27 mouse cellular contexts compared by ENCODE assay signal in genomic region chr8:118789649-118790048, GRCm38 (mm10).
DNase-seq lines count a peak whose midpoint lies in the region; ATAC-seq and TF ChIP-seq lines count a peak whose summit lies in the region.
"Had no signal": no experiment of that assay in that cellular context is flagged by ENCODE, and none has a peak within 500 bp of the region (broad histone marks: within the 10 kb centered on the region; RNA-seq: fewer than 3 reads in every experiment).

No protein-coding gene starts in this region.

- H3K4me2 ChIP-seq in forebrain, postnatal 0 days (ENCODE audit: low read depth): no peak overlapping the region
- H3K4me2 ChIP-seq: embryonic facial prominence, embryonic 15.5 days; intestine, embryonic 15.5 days; limb, embryonic 15.5 days; lung, embryonic 14.5 days; midbrain, embryonic 15.5 days; neural tube, embryonic 12.5 days had no signal

- H3K4me3 ChIP-seq in forebrain, postnatal 0 days (ENCODE audit: low read depth, low read length): no peak overlapping the region
- no peak overlapping the region for H3K4me3 ChIP-seq in forebrain, embryonic 10.5 days
- H3K4me3 ChIP-seq in megakaryocyte, embryonic 14.5 days (replicated peaks): peak overlapping the region; percentile 53
- H3K4me3 ChIP-seq in layer of hippocampus, adult 2 months: peak overlapping the region; percentile 10; the same call in 1 of the 2 replicates
- H3K4me3 ChIP-seq: embryonic facial prominence, embryonic 15.5 days; heart, embryonic 10.5 days; intestine, embryonic 15.5 days; limb, embryonic 15.5 days; midbrain, embryonic 15.5 days; neural tube, embryonic 12.5 days had no signal

- H3K27ac ChIP-seq in forebrain, postnatal 0 days (ENCODE audit: low read depth, low read length): no peak overlapping the region
- H3K27ac ChIP-seq in forebrain, embryonic 10.5 days: no peak overlapping the region
- no peak overlapping the region for H3K27ac ChIP-seq in layer of hippocampus, adult 2 months
- H3K27ac ChIP-seq: embryonic facial prominence, embryonic 15.5 days; heart, embryonic 10.5 days; intestine, embryonic 15.5 days; limb, embryonic 15.5 days; liver, embryonic 14.5 days; midbrain, embryonic 15.5 days; neural tube, embryonic 12.5 days; stomach, postnatal 0 days had no signal

- WGBS in forebrain, postnatal 0 days: 58% methylated on average over 7 of the region's 7 CpGs
- WGBS in forebrain, embryonic 10.5 days: 89% methylated on average over 7 of the region's 7 CpGs

- no peaks in the 10 kb centered on the region for H3K36me3 ChIP-seq in forebrain, postnatal 0 days (ENCODE audit: insufficient read depth)
- H3K36me3 ChIP-seq in forebrain, embryonic 10.5 days (replicated peaks): no peaks in the 10 kb centered on the region
- H3K36me3 ChIP-seq in megakaryocyte, embryonic 14.5 days (replicated peaks; ENCODE audit: low read length): no peaks in the 10 kb centered on the region
- H3K36me3 ChIP-seq: embryonic facial prominence, embryonic 15.5 days; heart, embryonic 10.5 days; intestine, embryonic 15.5 days; limb, embryonic 15.5 days; midbrain, embryonic 15.5 days; neural tube, embryonic 12.5 days had no signal

- peak; percentile 71 for DNase-seq in forebrain, postnatal 0 days
- no peak for DNase-seq in forebrain, embryonic 10.5 days (ENCODE audit: extremely low spot score, low spot score)
- peak in 1 of 2 experiments; percentile 25 for DNase-seq in layer of hippocampus, adult 2 months (ENCODE audit: low spot score in 2 of 2)
- peak; percentile 55 for DNase-seq in telencephalon, adult 2 months (ENCODE audit: low read depth, low spot score)
- DNase-seq in embryo, embryonic 10 days (ENCODE audit: low spot score): no peak
- DNase-seq: adrenal gland, postnatal 25 days; cerebellum, adult 11 months; cerebellum, postnatal 14 days; embryo, embryonic 11 days; gastrocnemius, postnatal 10 days; heart, postnatal 4 days; kidney, adult 8-10 months; kidney, postnatal 14 days; lung, embryonic 14.5 days had no signal

- H3K27me3 ChIP-seq in forebrain, postnatal 0 days (ENCODE audit: insufficient read depth, low read length): no peaks in the 10 kb centered on the region
- H3K27me3 ChIP-seq in forebrain, embryonic 10.5 days (ENCODE audit: poor library complexity, severe bottlenecking): no peaks in the 10 kb centered on the region
- no peaks in the 10 kb centered on the region for H3K27me3 ChIP-seq in megakaryocyte, embryonic 14.5 days (replicated peaks)
- H3K27me3 ChIP-seq: embryonic facial prominence, embryonic 15.5 days; intestine, embryonic 15.5 days; limb, embryonic 15.5 days; midbrain, embryonic 15.5 days; neural tube, embryonic 12.5 days had no signal

- no peaks in the 10 kb centered on the region for H3K9me3 ChIP-seq in forebrain, postnatal 0 days (ENCODE audit: low read length)
- no peaks in the 10 kb centered on the region for H3K9me3 ChIP-seq in forebrain, embryonic 10.5 days
- peaks cover 77% of the 10 kb centered on the region for H3K9me3 ChIP-seq in megakaryocyte, embryonic 14.5 days
- H3K9me3 ChIP-seq: embryonic facial prominence, embryonic 15.5 days; heart, embryonic 10.5 days; intestine, embryonic 15.5 days; limb, embryonic 15.5 days; midbrain, embryonic 15.5 days; neural tube, embryonic 12.5 days had no signal

- ATAC-seq in forebrain, postnatal 0 days: peak; percentile 42
- no peak for ATAC-seq in megakaryocyte, adult 5-6 weeks (ENCODE audit: poor library complexity, severe bottlenecking)
- ATAC-seq in erythroblast, adult 5-6 weeks (replicated peaks; ENCODE audit: low FRiP score, poor library complexity, severe bottlenecking): no peak
- ATAC-seq: forebrain, embryonic 16.5 days; hindbrain, embryonic 16.5 days; intestine, embryonic 15.5 days; midbrain, embryonic 15.5 days had no signal

- H3K4me1 ChIP-seq in forebrain, postnatal 0 days (ENCODE audit: insufficient read depth): no peaks in the 10 kb centered on the region
- H3K4me1 ChIP-seq in forebrain, embryonic 10.5 days: no peaks in the 10 kb centered on the region
- H3K4me1 ChIP-seq in megakaryocyte, embryonic 14.5 days: no peaks in the 10 kb centered on the region
- H3K4me1 ChIP-seq: embryonic facial prominence, embryonic 15.5 days; heart, embryonic 10.5 days; intestine, embryonic 15.5 days; limb, embryonic 15.5 days; midbrain, embryonic 15.5 days; neural tube, embryonic 12.5 days had no signal

- H3K9ac ChIP-seq in forebrain, postnatal 0 days: no peak overlapping the region
- H3K9ac ChIP-seq: embryonic facial prominence, embryonic 15.5 days; intestine, embryonic 15.5 days; limb, embryonic 15.5 days; liver, embryonic 14.5 days; lung, embryonic 14.5 days; midbrain, embryonic 15.5 days; neural tube, embryonic 12.5 days had no signal

- no peak for TF ChIP-seq CTCF in forebrain, postnatal 0 days (IDR thresholded peaks at IDR 0.05; ENCODE audit: low read depth)
- no peak for TF ChIP-seq CTCF in layer of hippocampus, adult 2 months (conservative IDR thresholded peaks at IDR 0.05)

Comparison
In these comparisons a context has a peak if more than half of its experiments do, and no peak if none do; other contexts are left out.
1. DNase-seq: peak in forebrain, postnatal 0 days (single experiment) and telencephalon, adult 2 months (single experiment); none in forebrain, embryonic 10.5 days (single experiment) and embryo, embryonic 10 days (single experiment).
2. H3K4me3 ChIP-seq: peak in megakaryocyte, embryonic 14.5 days (single experiment) and layer of hippocampus, adult 2 months (single experiment); none in forebrain, postnatal 0 days (single experiment) and forebrain, embryonic 10.5 days (single experiment).